Mouse (Mus musculus): Measurements from ENCODE around the gene Ttpal. TPM values are rescaled to one million over a fixed set of nuclear protein-coding genes. Genes with fewer than 3 reads are reported as not detected.
"Not testable (repeated sequence)": the region's sequence is repeated elsewhere in the genome, so short reads cannot be mapped to it uniquely, and the experiment has no call there.

Ttpal gene
- total RNA-seq, 2 experiments from 2014 or later: 22.7 to 34.8 TPM

DNA sequence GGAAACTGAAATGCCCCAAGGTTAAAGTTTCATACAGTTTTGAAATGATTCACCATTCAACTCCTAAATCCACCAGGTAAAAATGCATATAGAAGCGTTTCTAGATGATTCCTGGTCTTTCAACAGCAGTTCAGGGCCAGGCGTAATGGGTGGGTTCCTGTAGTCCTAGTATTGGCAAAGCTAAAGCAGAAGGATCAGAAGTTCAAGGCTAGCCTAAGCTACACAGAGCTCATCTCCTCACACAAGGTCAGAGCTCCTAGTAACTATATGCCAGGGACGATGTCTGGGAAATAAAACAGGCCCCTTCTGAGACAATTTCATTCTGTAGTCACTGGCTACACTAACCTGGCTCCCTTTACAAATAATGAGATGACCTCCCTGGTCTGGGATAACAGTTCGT lies 29.1 kb downstream of the Ttpal start:
- DNase-seq: no peak

DNA sequence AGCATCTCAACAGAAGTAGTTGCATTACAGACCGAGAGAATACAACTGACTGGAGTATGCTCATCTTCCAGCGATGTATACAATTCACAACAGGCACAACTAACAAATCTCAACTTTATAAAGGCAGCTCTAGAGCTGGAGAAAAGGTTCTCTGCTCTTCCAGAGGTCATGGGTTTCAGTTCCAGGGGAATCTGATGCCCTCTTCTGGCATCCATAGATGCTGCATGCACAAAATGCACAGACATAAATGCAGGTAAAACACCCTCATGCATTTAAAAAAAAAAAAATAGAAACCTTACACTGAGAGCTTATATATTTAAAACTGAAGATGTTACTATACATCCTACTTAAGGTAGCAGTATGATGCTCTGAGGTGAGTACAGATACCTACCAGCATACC lies 29.6 kb downstream of the Ttpal start:
- DNase-seq: no peak

DNA sequence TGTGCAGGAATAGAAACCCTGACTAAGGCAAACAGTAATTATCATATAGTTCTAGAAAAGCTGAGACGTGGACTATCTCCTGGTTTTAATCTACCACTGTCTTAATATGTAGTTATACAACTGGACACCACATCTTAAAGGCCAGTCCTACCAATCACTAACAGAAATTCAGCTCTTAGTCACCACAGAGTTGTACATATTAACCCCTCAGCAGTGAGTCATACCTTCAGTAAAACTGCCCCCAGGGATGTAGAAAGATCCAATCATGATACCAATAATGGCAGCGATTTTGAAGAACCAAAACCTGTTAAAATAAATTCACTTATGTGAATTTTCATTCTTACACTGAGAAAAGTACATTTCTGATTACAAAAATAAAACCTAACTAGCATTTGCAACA lies 32.1 kb downstream of the Ttpal start:
- no peak for DNase-seq

DNA sequence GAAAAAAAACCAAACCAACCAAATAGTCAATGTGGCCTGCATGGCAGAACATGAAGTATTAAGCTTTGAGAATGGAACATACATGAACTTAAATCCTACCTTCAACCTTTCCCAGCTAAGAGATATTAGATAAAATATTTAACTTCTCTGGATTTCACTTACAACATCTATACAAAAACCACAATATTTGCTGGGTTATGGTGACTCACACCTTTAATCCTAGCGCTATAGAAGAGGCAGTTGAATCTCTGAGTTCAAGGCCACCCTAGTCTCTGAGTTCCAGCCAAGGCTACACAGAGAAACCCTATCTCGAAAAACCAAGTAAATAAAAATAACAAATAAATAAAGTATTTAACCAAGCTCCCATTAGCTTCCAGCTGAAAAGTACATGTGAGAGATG lies 33.9 kb downstream of the Ttpal start:
- DNase-seq: no peak

DNA sequence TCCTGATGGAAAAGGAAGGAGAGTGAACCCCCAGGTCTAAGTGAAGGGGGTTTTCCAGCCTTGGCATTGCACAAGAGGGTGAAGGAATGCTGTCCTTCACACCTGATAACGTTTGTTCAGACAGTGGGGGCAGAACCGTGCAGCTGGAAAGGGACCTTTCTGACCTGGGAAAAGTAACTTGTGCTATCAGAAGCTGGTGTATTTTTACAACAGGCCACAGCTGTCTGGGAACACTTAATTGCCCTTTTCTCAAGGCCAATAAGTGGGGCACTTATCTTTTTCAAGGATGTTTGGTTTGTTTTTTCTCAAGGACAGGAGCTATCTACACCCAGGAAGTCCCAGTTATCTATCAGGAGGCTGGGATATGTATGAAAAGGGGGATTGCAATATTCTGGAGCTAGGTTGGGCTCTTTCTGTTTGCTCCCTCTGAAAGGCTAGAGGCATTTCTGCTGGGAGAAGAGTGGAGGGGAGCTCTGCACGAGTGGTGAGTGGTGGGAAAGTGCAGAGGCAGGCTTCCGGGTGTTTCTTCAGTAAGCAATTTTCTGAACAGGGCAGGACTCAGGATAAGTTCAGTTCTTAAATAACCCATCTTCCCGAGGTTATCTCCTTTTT lies 35.6 kb downstream of the Ttpal start:
- DNase-seq: no peak

DNA sequence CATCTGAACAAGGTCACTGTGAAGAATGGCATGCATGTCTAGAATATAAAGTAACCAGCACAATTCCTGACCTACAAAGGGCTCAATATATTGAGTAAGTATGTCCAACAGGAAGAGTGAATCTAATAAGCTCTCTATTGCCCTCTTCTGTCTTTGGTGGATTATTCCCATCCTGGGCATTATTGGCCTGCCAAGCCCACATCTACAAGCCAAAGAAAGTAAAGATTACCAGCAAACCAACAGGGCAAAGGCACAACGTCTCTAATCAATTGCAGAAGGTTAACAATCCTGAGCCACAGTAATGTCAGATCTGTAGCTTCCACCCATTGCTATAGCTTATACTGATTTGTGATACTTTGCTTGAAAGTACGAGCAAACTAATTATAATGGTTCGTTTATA lies 38.4 kb downstream of the Ttpal start:
- DNase-seq: no peak

DNA sequence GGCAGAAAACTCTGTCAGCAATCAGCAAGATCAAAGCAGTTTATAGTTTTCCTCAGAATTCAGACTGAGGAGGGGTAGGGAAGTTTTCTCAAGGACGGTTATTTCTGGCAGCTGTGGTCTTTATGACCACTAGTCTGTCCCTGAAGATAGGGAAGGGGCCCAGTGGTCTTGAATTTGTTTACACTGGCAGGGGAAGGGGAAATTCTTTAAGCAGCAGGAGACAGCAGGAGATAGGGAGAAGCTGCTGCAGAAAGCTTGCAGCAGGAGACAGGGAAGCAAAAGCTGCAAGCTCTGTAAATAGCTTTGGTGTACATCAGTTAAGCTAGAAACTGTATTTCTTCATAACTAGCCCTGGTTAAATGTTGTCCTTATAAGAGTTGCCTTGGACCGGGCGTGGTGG lies 39.6 kb downstream of the Ttpal start:
- no peak for DNase-seq

DNA sequence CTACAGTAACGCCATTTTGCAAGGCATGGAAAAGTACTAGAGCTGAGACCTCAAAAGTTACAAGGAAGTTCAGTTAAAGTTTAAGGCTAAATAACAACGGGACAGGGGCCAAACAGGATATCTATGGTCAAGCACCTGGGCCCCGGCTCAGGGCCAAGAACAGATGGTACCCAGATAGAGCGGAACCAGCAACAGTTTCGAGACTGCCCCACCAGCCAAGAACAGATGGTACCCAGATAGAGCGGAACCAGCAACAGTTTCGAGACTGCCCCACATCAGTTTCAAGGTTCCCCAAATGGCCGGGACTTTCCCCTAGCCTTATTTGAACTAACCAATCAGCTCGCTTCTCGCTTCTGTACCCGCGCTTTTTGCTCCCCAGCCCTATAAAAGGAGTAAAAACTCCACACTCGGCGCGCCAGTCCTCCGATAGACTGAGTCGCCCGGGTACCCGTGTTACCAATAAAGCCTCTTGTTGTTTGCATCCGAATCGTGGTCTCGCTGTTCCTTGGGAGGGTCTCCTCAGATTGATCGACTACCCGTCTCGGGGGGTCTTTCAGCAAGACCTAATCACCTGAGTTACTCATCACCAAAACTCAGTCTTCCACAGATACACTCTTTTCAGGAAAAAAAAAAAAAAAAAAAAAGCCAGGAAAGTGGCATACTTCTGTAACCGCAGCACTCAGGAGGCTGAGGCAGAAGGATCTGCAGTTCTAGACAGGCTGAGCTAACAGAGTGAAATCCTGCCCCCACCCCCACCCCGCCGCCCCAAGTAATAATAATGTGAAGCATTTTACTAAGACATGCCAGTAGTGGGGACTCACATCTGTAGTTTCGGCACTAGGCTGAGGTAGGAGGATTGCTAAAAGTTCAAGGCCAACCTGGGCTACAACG lies 40.8 kb downstream of the Ttpal start:
- peak; percentile 56 to 59 for DNase-seq

DNA sequence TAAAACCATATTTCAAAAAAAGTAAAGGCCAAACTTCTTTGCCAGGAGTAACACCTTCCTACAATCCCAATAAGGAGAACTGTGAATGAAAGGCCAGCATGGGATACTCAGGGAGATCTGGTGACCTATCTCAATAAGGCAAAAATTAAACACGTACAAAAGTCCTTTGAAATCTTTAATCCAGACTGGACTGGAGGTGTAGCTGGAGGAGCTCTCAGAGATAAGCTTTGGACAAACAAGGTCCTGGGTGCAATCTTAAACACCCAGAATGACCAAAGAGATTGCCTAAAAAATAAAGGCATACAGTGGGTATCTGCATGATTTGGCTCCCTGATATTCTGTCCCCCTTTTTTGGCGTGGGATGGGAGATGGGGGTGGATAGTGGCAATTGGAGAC lies 41.5 kb downstream of the Ttpal start:
- DNase-seq: no peak

DNA sequence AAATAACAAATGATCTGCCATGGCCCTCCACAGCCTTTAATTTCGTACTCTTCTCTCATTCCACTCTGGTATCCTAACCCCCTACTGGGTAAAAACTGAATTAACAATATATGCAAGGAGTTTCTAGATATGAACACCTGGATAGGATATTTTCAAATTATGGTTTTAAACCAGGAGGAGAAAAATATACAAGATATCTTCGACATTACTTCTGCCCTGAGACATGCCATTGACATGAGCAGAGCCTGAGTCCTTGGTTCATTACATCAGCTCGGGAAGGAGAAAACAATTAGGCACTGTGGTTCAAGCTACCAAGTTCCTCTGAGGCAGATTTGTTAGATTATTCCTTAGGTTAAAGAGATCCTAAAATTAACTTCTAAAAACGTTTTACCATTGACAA lies 41.9 kb downstream of the Ttpal start:
- DNase-seq: no peak

DNA sequence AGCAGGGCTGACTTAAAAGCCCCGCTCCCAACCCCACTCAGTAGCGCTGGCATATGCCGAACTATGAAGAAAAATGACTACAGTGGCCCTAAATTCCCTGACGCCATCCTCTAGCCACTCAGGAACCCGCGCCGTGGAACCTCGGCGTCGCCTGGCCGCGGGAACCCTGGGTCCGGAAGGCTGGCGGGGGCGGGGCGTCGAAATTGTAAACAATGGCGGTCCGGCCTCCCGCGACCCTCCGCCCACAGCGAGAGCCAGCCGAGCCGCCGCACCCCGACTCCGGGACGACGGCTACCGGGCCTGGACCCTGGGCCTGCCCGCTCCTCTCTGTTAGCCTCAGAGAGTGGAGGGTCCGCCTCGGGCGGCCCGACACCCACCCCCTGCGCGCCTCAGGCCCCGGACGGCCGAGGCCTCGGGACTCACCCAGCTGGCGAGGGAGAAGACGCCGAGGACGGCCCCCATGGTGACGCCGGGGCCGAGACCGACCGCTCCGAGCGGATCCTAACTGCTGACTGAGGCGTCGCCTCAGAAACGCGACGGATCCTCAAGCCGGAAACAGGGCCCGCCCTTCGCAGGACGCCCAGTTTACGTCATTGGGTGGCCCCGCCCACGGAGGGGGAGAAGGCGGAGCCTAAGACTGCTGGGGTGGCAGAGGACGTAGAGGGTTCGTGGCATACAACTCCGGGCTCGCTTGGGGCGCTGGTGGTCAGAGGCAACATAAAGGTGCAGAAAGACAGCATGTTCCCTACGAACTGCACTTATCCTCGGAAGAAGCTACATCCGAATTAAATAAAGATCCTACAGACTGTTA lies 42.7 kb downstream of the Ttpal start, which contains the start of gene Serinc3:
TSS of gene Serinc3 (minus strand) at position 557 of the 811 bp plus-strand sequence.
- peak; percentile 100 for DNase-seq

DNA sequence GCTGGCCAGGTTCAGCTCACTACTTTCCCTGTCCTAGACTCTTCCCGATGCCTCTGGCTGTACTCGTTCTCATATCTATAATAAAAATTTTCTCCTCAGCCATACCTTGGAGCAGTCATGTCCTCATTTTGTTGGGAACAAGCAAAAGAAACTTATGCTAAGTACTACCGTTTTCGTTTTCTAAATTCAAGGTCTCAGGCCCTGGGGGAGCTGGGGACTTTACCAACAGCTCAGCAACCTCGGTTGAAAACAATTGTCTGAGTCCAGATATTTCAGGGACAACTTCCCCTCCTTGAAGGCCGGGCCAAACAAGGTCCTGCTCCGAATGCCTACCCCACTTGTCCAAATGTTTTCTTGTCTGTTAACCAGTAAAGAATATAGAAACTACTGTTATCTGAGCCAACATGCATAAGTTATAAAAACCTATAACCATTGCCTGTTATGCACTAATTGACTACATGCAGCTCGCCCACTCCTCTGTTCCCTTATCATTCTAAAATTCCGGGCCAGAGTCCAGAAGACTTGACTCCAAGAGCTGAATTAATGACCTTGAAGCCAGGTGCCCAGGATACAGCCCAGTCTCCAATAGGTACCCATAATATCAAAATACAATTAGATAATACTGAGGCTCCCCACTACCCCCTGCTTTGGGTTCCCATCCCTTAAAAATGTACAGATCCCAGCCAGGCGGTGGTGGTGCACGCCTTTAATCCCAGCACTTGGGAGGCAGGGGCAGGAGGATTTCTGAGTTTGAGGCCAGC lies 43.8 kb downstream of the Ttpal start:
- DNase-seq: peak in 1 of 2 experiments; percentile 11

DNA sequence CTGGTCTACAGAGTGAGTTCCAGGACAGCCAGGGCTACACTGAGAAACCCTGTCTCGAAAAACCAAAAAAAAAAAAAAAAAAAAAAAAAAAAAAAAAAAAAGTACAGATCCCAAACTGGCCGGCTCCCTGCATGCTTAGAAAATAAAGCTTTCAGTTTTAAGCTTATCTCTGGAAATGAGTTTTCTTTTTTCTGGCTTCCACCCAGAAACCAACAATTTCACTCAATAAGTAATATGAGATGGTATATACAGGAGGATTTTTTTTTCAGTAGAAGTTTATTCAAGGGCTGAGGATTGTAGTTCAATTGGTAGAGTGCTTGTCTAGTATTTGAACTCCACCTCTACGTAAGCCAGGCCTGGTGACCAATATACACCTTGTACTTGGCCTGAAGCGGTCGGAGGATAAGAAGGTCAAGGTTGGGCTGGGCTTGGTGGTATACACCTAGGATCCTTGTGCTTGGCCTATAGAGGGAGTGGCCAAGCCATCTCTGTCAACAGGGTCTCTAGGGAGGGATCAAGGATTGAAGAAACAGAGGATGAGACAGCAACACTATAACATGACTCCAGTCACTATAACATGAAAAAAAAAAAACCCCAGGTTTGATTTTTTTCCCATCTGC lies 44.5 kb downstream of the Ttpal start:
- no peak for DNase-seq

DNA sequence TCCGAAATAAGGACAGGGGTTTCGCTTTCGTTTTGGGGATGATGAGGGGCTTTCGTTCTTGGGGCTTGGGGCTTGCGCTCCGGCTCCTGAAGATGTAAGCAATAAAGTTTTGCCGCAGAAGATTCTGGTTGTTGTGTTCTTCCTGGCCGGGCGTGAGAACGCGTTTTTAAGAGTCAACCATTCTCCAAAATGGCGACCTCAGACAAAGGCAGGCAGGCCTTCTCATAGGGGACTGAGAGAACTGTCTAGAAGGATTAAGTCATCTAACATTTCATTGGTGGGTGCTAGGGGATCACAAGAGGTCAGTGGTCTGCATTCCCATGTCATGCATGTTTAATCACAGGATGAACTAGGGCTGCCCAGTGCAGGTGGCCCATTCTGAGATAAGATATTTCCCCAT lies 53.6 kb downstream of the Ttpal start:
- DNase-seq: not testable (repeated sequence)

DNA sequence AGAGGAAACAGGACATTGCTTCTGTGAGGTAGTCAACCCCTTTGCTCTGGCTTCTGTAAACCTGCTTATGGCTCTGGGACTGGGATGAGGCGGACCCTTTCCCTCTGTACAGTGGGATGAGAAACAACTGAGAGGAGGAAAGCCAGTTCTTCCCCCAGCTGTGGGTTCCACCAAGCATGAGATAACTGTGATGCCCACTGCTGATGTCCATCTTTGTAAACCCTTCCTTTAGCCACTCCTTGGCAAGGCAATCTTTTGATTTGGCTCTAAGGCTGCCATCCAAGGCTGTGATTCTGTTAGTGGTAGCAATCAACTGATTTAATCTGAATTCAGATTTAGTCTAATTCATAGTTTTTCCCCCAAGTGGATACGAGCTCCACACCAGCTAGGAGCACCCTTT lies 55.4 kb downstream of the Ttpal start:
- no peak for DNase-seq

DNA sequence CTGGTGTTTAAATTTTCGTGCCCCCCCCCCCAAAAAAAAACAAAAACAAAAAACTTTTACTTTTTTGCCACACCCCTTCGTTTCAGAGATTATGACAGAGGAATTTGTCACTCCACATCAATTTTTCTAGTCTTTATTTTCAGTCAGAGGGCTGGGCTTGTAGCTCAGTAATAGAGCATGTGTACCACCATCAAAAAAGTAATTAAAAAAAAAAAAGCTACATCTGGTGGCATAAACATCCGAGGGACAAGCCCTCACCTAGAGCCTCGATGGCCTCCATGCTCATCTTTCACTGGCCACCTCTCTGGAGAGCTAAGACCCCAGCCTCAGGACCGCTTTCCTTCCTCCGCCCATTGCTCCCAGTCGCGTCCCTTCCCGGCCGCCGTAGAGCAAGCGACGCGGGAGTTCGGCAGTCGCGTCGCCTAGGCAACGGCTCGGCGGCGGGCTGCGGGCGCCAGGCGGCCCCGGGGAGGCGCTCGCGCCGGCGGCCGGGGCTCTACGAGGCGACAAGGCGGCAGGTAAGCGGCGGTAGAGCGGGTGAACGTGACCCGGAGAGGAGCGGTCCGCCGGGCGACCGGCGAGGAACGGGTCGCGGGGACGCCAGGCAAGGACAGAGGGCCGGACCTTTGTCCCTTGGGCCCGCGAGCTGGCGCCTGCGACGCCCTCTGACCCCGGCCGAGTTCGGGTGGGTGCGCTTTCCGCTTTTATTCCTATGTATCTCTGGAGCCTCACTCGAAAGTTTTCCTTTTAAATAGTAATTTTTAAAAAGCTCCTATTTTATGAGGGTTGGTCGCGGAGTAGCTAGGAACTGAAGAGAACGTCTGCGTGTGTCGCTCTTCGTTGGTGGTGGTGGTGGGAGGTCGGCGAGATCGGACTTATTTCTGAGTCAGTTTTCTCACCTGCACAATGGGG lies 56.1 kb downstream of the Ttpal start, which contains the start of gene Pkig:
TSS of gene Pkig (plus strand) at position 412 of the 912 bp plus-strand sequence.
- DNase-seq: peak; percentile 91 to 94

DNA sequence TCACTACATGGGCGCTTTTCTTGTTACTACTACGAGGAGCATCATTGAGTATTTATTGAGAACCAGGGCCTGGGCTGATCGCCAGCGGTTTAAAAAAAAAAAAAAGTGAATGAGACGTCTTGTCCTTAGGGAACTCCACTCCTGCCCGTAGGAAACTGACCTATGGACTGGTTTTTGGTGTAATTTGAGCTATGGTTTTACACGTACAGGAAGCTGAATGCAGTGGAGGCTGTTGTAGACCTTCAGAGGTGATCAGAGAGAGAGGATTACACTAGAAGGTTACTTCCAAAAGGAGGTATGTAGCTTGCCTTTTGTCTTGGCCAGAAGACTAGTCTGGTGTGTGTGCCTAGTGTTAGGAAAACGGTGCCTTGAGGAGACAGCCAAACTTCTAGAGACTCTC lies 56.8 kb downstream of the Ttpal start:
- peak in 1 of 2 experiments; percentile 61 for DNase-seq

DNA sequence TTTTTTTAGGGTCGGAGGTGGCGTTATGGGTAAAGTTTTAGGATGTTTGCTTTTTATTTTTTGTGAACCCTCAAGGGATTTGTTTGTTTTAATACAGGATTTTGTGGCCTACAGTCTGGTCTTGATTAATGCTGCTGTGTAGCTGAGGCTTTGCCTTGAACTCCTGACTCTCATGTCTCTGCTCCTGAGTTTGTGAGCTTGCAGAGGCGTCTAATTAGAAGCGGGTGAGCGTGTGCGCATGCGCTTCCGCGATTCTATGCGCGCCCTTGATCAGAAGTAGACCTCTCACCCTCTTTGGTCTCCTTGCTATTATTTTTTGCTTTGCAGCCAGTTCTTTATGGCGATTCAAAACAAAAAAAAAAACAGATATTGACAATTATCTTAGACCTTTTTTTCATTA lies 57.3 kb downstream of the Ttpal start:
- no peak for DNase-seq

DNA sequence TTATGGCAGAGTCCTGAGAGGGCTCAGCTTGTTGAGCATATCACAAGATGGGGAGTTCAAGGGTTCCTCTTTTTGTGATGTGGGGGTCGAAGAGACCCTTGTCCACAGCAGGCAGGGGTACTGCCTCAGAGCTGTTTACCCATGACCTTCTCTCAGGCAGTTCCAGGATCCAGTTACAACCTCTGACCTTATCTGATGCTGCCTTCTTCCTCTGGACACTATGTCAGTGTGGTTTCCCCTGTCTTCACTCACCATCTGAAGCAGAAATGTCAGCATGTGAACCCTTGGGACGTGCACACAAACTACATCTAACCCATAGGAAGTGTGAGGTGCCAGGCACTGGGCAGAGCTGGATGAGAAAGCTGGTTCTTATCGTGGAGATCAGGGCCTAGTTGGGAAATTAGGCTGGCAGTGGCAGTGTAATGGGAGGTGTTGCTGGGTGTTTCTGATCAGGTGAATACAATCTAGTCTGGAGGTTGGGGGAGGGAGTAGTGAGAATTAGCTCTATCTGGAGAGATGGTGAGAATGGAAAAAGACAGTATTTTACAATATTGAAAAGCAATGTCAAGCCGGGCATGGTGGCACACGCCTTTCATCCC lies 58.1 kb downstream of the Ttpal start:
- DNase-seq: no peak

DNA sequence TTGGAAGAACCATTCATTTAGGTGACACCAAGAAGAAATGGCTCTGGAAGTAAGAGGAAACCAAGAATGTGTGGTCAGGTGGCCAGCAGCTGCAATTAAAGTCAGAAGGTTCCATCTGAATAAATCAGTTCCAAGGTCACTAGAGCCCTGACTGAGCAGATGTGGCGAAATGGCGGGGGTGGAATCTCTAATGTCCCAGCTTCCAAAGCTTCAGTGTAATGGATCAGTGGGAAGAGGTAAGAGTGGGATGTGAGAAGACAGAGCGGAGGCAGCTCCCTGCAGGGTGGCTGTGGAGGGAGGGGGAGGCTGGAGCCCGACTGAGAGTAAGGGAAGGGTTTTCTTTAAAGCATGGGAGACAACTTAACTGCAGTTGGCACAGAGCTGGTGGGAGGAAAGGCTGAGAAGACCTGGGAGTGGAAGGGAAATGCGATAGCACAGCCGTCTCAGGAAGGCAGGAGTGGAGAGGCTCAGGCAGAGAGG lies 59.3 kb downstream of the Ttpal start:
- peak; percentile 39 to 45 for DNase-seq

All from adrenal gland, postnatal 36 days (tissue).